Mouse (Mus musculus): ENCODE measurements around the gene Srsf1. TPM values are rescaled to one million over a fixed set of nuclear protein-coding genes. Genes with fewer than 3 reads are reported as not detected.
A peak's percentile ranks its signal among the peaks of the same experiment; 100 is the strongest.

Srsf1 gene
- polyA plus RNA-seq, 1 experiment from 2014 or later: 340 TPM

DNA sequence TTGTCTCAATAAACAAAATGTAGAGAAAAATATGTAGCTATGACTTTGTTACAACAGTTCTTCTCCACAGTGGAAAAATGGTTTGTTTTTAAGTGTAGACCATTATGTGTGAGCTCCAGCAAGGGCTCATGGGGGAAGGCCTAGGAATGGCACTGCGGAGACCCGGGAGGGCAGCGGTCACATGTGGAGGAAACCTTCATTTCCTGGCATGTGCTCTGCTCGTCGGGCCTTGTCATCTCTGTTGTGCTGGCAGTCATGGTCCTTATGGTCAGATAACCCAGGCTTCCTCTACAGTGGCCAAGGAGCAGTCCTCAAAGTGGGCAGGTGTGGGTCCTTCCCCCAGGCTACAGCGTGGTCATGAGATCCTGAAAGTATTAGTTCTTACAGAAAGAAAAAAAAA, 36.5 kb downstream of the Srsf1 start:
- H3K4me1 ChIP-seq: peaks cover 14% of the 10 kb centered on the region
- H3K4me2 ChIP-seq (replicated peaks): no peak overlapping the region
- WGBS: 74% methylated on average over 6 of the region's 6 CpGs
- H3K4me3 ChIP-seq: no peak overlapping the region
- H3K9ac ChIP-seq: no peak overlapping the region
- H3K9me3 ChIP-seq: no peaks in the 10 kb centered on the region
- H3K27me3 ChIP-seq: no peaks in the 10 kb centered on the region
- H3K36me3 ChIP-seq: peaks cover 57% of the 10 kb centered on the region
- no peak overlapping the region for H3K27ac ChIP-seq
- ATAC-seq (ENCODE audit: low FRiP score, low read depth): no peak

DNA sequence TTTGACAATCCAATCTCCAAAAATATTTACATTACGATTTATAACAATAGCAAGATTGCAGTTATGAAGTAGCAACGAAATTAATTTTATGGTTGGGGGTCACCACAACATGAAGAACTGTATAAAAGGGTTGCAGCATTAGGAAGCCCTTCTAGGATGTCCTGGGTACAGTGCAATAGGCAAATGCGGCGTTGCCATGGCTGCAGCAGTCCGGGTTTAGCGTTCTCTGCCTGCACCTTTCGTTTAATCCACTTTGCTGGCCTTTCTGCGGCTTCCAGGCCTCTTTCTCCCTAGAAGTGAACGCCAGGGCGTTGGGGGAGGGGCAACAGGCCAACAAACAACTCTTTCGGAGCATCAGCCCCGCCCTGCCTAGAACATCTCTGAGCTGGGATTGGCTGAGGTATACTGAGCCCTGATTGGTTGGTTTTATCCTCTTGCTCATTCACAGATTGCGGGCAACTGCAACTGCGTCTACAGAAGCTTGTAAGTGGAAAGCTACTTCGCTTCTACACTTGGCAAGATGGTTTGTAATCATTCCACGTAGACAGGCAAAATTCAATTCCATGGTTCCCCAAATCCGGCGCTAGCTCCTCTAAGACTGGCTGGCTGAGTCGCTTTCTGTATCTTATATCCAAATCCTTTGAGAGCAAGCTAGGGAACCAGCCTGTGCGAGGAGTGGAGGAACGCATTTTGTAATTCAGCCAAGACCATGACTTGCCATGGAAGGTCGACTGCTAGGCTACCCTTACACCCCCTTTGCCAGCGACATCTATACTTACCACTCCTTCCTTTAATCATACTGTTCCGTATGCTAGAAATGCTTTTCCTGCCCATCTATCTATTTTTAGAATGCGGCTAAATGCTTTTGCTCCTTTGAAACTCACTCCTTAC, 39.8 kb downstream of the Srsf1 start:
- H3K4me2 ChIP-seq (replicated peaks): peak overlapping the region; percentile 69
- peak overlapping the region; percentile 70 for H3K27ac ChIP-seq
- ATAC-seq (ENCODE audit: low FRiP score, low read depth): peak; percentile 96
- WGBS: 7% methylated on average over 25 of the region's 25 CpGs
- peaks cover 14% of the 10 kb centered on the region for H3K4me1 ChIP-seq
- H3K27me3 ChIP-seq: no peaks in the 10 kb centered on the region
- H3K36me3 ChIP-seq: peaks cover 25% of the 10 kb centered on the region
- H3K4me3 ChIP-seq: peak overlapping the region; percentile 39
- peak overlapping the region; percentile 50 for H3K9ac ChIP-seq
- H3K9me3 ChIP-seq: no peaks in the 10 kb centered on the region

DNA sequence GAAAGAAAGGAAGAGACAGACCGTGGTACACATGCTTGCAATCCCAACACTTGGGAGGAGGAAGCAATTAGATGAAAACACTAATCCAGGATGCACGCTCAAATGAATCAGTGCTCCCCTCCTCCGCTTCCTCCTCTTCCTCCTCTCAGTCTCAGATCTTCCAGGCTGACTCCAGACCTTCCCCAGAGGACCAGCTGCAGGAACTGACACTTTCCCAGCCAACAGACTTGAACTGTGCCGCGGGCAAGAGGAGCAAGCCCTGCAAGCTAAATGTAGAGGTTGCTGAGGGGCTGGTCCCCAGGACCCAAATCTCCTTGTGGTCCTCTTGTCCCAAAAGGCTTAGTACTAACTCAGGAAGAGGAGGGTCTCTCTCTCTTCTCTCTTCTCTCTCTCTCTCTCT, 42.0 kb downstream of the Srsf1 start:
- Histone ChIP-seq H3K9me3 (no peaks in the 10 kb centered on the region), H3K4me2 (replicated peaks) (no peak overlapping the region), H3K4me3 (no peak overlapping the region), H3K36me3 (peaks cover 8% of the 10 kb centered on the region), H3K27ac (no peak overlapping the region), H3K9ac (no peak overlapping the region), H3K4me1 (peaks cover 14% of the 10 kb centered on the region), H3K27me3 (no peaks in the 10 kb centered on the region)
- ATAC-seq (ENCODE audit: low FRiP score, low read depth): no peak
- WGBS: 57% methylated on average over 5 of the region's 5 CpGs

DNA sequence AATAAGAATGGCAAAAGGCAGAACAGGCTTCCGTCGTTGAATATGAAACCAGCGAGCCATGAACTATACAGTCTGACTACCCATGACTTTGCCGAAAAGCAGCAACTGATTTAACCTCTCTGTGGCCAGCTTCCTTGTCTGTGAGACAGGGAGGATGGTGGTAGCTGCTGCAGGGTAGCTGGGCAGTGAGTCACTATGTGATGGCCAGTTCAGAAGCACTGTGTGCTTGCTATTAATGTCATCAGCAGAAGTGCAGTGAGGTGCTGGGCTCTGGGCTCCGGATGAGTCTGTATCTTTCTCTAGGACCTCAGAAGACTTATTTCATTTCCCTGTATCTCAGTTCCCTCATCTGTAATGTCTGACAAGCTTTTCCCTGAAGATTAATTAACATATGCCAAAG, 43.1 kb downstream of the Srsf1 start:
- peaks cover 14% of the 10 kb centered on the region for H3K4me1 ChIP-seq
- H3K9me3 ChIP-seq: no peaks in the 10 kb centered on the region
- H3K9ac ChIP-seq: no peak overlapping the region
- H3K27me3 ChIP-seq: no peaks in the 10 kb centered on the region
- H3K4me2 ChIP-seq (replicated peaks): no peak overlapping the region
- ATAC-seq (ENCODE audit: low FRiP score, low read depth): no peak
- WGBS: 77% methylated on average over 5 of the region's 5 CpGs
- H3K27ac ChIP-seq: no peak overlapping the region
- no peaks in the 10 kb centered on the region; the same call in 1 of the 2 replicates for H3K36me3 ChIP-seq
- H3K4me3 ChIP-seq: no peak overlapping the region

DNA sequence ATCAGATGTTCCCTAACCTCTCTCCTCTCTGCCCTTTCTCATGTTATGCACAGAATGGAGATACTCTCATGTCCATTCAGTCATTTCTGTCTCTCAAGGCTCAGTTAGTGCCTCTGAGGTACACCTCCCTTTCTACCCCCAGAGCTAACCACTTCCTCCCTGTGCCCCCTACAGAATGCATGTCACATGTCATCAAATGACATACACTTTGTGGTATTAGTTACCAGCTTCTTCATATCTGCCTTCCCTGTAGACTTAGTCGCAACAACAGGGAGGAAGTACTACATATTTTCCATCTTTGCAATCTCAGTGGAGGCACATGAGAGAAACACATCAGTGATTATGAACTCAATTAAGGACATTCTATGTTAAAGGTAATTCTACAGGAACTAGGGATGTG, 44.8 kb downstream of the Srsf1 start:
- no peaks in the 10 kb centered on the region for H3K36me3 ChIP-seq
- no peak overlapping the region for H3K4me3 ChIP-seq
- H3K27me3 ChIP-seq: no peaks in the 10 kb centered on the region
- H3K4me2 ChIP-seq (replicated peaks): no peak overlapping the region
- no peaks in the 10 kb centered on the region for H3K9me3 ChIP-seq
- no peak for ATAC-seq (ENCODE audit: low FRiP score, low read depth)
- no peak overlapping the region for H3K27ac ChIP-seq
- H3K4me1 ChIP-seq: peaks cover 7% of the 10 kb centered on the region
- no peak overlapping the region for H3K9ac ChIP-seq
- 81% methylated on average over 1 of the region's 1 CpGs for WGBS

DNA sequence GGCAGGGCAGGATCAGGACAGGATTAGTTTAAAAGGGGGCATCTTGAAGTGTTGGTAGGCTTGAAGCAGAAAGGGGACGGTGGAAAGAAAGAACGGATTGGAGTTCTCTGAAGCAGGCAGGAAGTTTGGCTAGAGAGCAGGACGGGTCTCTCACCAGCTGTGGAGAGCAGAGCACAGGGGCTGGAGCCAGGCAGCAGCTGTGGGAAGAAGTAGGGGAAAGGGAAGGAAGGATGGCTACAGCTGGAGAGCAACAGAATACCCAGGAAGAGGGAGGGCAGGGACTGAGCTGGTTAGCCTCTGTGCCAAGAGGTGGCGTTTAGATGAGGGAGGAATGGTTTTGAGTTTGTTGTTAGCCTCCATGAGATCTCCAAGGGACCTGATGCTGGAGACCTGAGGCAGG, 50.0 kb downstream of the Srsf1 start:
- WGBS: 12% methylated on average over 4 of the region's 4 CpGs
- peaks cover 5% of the 10 kb centered on the region for H3K36me3 ChIP-seq
- peak overlapping the region; percentile 35; the same call in 1 of the 2 replicates for H3K9ac ChIP-seq
- peaks cover 12% of the 10 kb centered on the region for H3K27me3 ChIP-seq
- ATAC-seq (ENCODE audit: low FRiP score, low read depth): 0 out of 2 replicates have a peak, but pooled peaks have one; percentile 26
- H3K27ac ChIP-seq: peak overlapping the region; percentile 39; the same call in 1 of the 2 replicates
- H3K4me2 ChIP-seq (replicated peaks): no peak overlapping the region
- no peaks in the 10 kb centered on the region for H3K9me3 ChIP-seq
- peaks cover 35% of the 10 kb centered on the region for H3K4me1 ChIP-seq
- no peak overlapping the region for H3K4me3 ChIP-seq

DNA sequence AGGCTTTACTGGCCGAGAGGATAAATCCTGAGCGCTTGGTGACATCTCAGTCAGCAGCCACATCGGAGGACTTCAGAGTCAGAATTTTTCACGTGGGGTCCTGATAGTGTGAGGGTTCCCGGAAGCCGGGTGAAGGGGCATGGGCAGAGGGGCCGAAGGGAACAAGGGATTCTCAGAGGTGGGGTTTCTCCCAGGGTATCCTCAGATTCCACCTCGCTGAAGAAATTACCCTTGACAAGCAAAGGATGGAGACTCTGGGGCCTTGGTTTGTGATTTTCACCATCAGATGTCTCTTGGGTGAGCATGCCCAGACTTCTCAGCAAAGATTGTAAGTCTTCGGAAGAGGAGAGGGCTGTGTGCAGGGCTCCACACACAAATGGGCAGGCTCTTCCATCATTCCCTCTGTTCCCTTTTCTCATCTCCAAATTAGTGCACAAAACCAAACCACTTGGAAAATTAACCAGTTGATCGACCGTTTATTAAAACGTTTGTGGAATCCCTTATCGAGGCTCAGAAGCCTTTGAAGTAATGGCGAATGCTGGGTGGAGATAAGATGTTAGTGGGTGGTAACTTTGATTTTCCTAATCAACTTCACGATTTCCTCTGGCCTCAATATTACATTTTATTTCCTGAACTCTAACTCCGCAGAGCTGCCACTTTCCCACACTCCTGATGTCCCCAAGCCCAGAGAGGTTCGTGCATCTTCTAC, 51.0 kb downstream of the Srsf1 start, which contains the start of gene Cuedc1:
Gene Cuedc1 (plus strand): TSS at position 38 of the 709 bp plus-strand sequence.
- ATAC-seq (ENCODE audit: low FRiP score, low read depth): no peak
- WGBS: 28% methylated on average over 17 of the region's 17 CpGs
- H3K9me3 ChIP-seq: no peaks in the 10 kb centered on the region
- peak within 1 kb of the TSS; percentile 85 for H3K4me2 ChIP-seq (replicated peaks)
- H3K9ac ChIP-seq: peak within 1 kb of the TSS; percentile 94
- H3K27ac ChIP-seq: peak within 1 kb of the TSS; percentile 89
- peaks cover 6% of the 10 kb centered on the region for H3K36me3 ChIP-seq
- peaks cover 35% of the 10 kb centered on the region for H3K4me1 ChIP-seq
- peaks cover 12% of the 10 kb centered on the region for H3K27me3 ChIP-seq
- peak within 1 kb of the TSS; percentile 80 for H3K4me3 ChIP-seq

DNA sequence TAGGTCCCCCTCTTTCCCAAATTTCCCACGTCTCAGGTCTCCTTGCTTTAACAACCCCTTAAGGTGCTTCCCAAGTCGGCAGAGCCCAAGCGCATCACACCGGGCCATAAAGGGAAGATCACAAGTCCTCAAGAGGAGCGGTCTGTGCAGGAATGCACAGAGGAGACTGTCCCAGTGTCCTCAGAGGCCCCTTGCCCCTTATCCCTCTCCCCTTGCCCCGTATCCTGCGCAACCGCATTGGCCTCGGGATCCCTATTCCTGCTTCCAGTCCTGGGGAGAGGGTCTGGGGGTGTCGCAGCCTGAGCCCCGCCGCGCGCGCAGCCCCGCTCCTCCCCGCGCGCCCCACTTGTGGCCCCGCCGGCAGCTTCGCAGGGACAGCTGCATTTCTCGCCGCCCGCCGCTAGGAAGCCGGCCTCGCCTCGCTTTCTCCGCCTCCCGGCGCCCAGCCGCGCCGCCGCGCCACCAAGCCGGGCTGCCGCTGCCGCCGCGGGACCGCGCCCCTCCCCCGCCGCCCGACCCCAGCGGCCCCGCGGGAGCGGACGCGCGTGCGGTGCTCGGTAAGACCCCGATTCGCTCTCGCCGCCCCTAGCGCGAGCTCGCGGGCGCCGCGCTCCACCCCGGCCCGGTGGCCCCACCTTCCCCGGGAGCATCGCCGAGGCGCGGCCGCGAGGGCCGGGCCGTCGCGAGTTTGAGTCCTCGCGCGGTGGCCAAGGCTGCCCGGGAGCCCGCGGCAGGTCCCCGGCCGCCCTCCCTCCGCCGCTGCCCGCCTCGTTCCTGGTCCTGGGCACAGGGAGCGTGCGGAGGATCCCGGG, 51.8 kb downstream of the Srsf1 start:
- 1% methylated on average over 64 of the region's 95 CpGs for WGBS
- peaks cover 12% of the 10 kb centered on the region for H3K27me3 ChIP-seq
- peaks cover 6% of the 10 kb centered on the region for H3K36me3 ChIP-seq
- H3K4me3 ChIP-seq: peak overlapping the region; percentile 80
- peaks cover 35% of the 10 kb centered on the region for H3K4me1 ChIP-seq
- peak overlapping the region; percentile 94 for H3K9ac ChIP-seq
- no peaks in the 10 kb centered on the region for H3K9me3 ChIP-seq
- peak overlapping the region; percentile 89 for H3K27ac ChIP-seq
- H3K4me2 ChIP-seq (replicated peaks): peak overlapping the region; percentile 85
- ATAC-seq (ENCODE audit: low FRiP score, low read depth): peak; percentile 71; the same call in 1 of the 2 replicates

DNA sequence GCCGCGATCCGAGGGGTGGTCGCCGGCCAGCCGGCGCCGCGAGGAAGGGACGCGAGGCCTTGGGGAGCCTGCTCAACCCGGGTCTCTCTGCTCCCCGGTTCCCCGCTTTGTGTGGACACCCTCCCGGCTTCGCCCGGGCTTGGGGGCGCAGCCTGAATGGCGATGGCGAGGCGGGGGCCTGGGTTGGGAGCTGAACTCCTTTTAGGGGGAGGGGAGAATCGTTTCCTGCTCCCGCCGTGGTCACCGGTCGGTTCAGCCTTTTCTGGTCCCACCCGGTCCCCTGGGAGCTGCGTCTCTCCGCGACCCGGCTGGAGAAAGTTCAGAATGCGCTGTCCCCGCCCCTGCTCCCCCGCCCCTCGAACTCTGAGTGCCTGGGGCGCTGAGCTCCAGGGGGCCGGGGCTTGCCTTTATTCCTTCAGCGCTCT, 52.4 kb downstream of the Srsf1 start:
- Histone ChIP-seq H3K4me2 (replicated peaks) (peak overlapping the region; percentile 85), H3K4me3 (peak overlapping the region; percentile 80), H3K9me3 (no peaks in the 10 kb centered on the region), H3K4me1 (peaks cover 41% of the 10 kb centered on the region), H3K36me3 (peaks cover 6% of the 10 kb centered on the region), H3K9ac (peak overlapping the region; percentile 94), H3K27ac (peak overlapping the region; percentile 89), H3K27me3 (peaks cover 12% of the 10 kb centered on the region)
- peak; percentile 42; the same call in 1 of the 2 replicates for ATAC-seq (ENCODE audit: low FRiP score, low read depth)
- under 1% methylated on average over 26 of the region's 38 CpGs for WGBS

DNA sequence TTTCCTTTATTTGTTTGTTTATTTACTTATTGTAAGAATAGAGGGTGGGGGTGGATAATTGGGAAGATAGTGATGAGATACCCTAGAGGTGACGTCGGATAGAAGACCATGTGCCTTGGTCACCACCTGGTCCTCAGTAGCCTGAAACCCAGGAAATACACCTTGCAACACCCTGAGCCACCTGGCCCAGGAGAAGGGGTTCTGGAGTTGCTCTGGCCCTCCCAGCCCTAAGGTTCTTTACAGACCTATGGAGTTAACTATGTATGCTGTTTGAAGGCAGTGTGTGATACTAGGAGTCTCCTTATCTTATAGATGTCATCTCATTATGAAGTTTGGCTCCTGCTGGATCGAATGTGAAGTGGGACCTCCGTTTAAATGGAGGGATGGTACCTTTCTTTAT, 53.0 kb downstream of the Srsf1 start:
- Histone ChIP-seq H3K4me2 (replicated peaks) (peak overlapping the region; percentile 85), H3K27ac (no peak overlapping the region), H3K9me3 (no peaks in the 10 kb centered on the region), H3K4me3 (peak overlapping the region; percentile 80), H3K4me1 (peaks cover 41% of the 10 kb centered on the region), H3K27me3 (peaks cover 12% of the 10 kb centered on the region), H3K36me3 (peaks cover 6% of the 10 kb centered on the region), H3K9ac (no peak overlapping the region; the same call in 1 of the 2 replicates)
- ATAC-seq (ENCODE audit: low FRiP score, low read depth): no peak
- WGBS: 39% methylated on average over 4 of the region's 4 CpGs

All from limb, embryonic 13.5 days (tissue).